Mouse (Mus musculus) olfactory bulb, adult 2 months (tissue): ENCODE measurements around the gene Ilf2.

Experiments
- CTCF ChIP-seq: fragments of 200-500 bp; IDR thresholded peaks from 2 replicates; pipeline ENCODE4 v1.5.1; 2012; ENCODE audit warnings: low read depth, mild to moderate bottlenecking, low read length, moderate library complexity; ENCODE audit not compliant: insufficient read depth
- POLR2A ChIP-seq: fragments of 200-500 bp; IDR thresholded peaks from 2 replicates; pipeline ENCODE4 v1.6.1; 2012; ENCODE audit warnings: mild to moderate bottlenecking, low read depth, low read length, moderate library complexity; ENCODE audit not compliant: insufficient read depth

DNA sequence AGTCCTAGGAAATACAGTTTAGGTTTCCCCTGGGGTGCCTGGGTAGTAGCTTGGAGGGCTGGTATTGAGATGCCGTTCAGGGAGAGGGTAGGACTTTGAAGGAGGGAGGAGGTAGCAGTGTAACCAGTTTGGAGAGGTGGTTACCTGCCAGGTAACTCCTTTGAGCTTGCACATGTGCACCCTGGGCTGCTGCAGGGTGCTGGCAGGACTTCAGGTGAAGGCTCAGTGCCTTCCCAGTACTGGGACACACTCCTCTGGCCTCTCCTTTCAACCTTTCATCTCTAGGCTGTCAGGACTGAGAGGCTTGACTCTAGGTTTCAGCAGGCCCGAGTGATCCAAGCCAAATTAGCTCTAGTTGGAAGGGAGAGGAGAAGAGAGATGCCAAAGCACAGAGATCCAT, 50.1 kb downstream of the Ilf2 start:
- TF ChIP-seq CTCF = no peak
- no peak for TF ChIP-seq POLR2A
